Mouse (Mus musculus) layer of hippocampus, postnatal 14 days (tissue): ENCODE results near the gene Prn. TPM values are rescaled to one million over a fixed set of nuclear protein-coding genes. Genes with fewer than 3 reads are reported as not detected.

ENCODE experiments used
- DNase-seq, 2 experiments: peaks; one replicate each; pipeline ENCODE4 v3.0.0; 2021 to 2022; ENCODE audit warnings: low spot score in 2 of 2, mixed read lengths in 1 of 2
- long read RNA-seq, 2 experiments: library from polyadenylated mRNA; stranded (forward); transcript quantifications; one replicate each; pipeline ENCODE4 v2.0.0; 2021
- total RNA-seq, 2 experiments: library from RNA; stranded (reverse); gene quantifications; 2 replicates each; pipeline ENCODE4 v1.2.3; 2021

The Prn gene
- not detected for total RNA-seq
- long read RNA-seq, experiment 1, partial matches to known transcripts: 0 of 1 reads
- long read RNA-seq, experiment 1, other reads (novel, unspliced or antisense): 1 of 1 reads
- long read RNA-seq, experiment 2: 0 reads

- DNase-seq: peak; percentile 88 to 92
Observed at GRCm38 (mm10) chr2:131909683-131910572, at the start of gene Prn, which contains the start of gene Prnp. Gene Prn (plus strand): TSS chr2:131909957. Gene Prnp (plus strand): TSS chr2:131909928.

GRCm38 (mm10) chr2:131862617-131863275 is 47.0 kb upstream of the Prn start:
- peak in 1 of 2 experiments; percentile 52 for DNase-seq

GRCm38 (mm10) chr2:131863472-131863871 is 46.3 kb upstream of the Prn start:
- peak in 1 of 2 experiments; percentile 64 for DNase-seq

GRCm38 (mm10) chr2:131864262-131864796 is 45.4 kb upstream of the Prn start:
- no peak for DNase-seq

GRCm38 (mm10) chr2:131866676-131867075 is 43.1 kb upstream of the Prn start:
- DNase-seq: no peak

- no peak for DNase-seq
Observed at GRCm38 (mm10) chr2:131868983-131869382, 40.8 kb upstream of the Prn start.

- DNase-seq: no peak
Observed at GRCm38 (mm10) chr2:131873376-131873775, 36.4 kb upstream of the Prn start.

GRCm38 (mm10) chr2:131876551-131877265 is 33.0 kb upstream of the Prn start:
- DNase-seq: no peak

- DNase-seq: no peak
Observed at GRCm38 (mm10) chr2:131881766-131882165, 28.0 kb upstream of the Prn start.

GRCm38 (mm10) chr2:131883136-131883535 is 26.6 kb upstream of the Prn start:
- DNase-seq: peak in 1 of 2 experiments; percentile 68

GRCm38 (mm10) chr2:131886503-131887160 is 23.1 kb upstream of the Prn start:
- no peak for DNase-seq

GRCm38 (mm10) chr2:131888233-131888632 is 21.5 kb upstream of the Prn start:
- no peak for DNase-seq

- DNase-seq: no peak
Observed at GRCm38 (mm10) chr2:131892534-131892933, 17.2 kb upstream of the Prn start.

- no peak for DNase-seq
Observed at GRCm38 (mm10) chr2:131895106-131895505, 14.7 kb upstream of the Prn start.

GRCm38 (mm10) chr2:131896011-131896410 is 13.7 kb upstream of the Prn start:
- no peak for DNase-seq

GRCm38 (mm10) chr2:131897336-131898109 is 12.2 kb upstream of the Prn start:
- no peak for DNase-seq

- DNase-seq: no peak
Observed at GRCm38 (mm10) chr2:131902423-131902822, 7.3 kb upstream of the Prn start.

- DNase-seq: no peak
Observed at GRCm38 (mm10) chr2:131902867-131903266, 6.9 kb upstream of the Prn start.

- DNase-seq: no peak
Observed at GRCm38 (mm10) chr2:131905025-131905424, 4.7 kb upstream of the Prn start.

- DNase-seq: no peak
Observed at GRCm38 (mm10) chr2:131905776-131906175, 4.0 kb upstream of the Prn start.
